Mouse (Mus musculus) 3134 (cell line): Measurements from ENCODE around the gene Atp13a5.

ENCODE experiments used
- DNase-seq: peaks from one replicate; pipeline ENCODE4 v3.0.0-alpha.2; 2011; ENCODE audit warnings: low spot score; ENCODE audit not compliant: insufficient read length; ENCODE audit errors: extremely low read depth

Gene Atp13a5

GRCm38 (mm10) chr16:29378458-29378857 lies at the start of gene Atp13a5:
Gene Atp13a5, minus strand, starts transcription at chr16:29378732.
- no peak for DNase-seq

- no peak for DNase-seq
Observed at GRCm38 (mm10) chr16:29414822-29415221, 36.3 kb upstream of the Atp13a5 start.

- DNase-seq = no peak
Observed at GRCm38 (mm10) chr16:29407319-29407718, 28.8 kb upstream of the Atp13a5 start.

- DNase-seq = no peak
Observed at GRCm38 (mm10) chr16:29399079-29399478, 20.5 kb upstream of the Atp13a5 start.

GRCm38 (mm10) chr16:29384781-29385180 lies 6.2 kb upstream of the Atp13a5 start:
- no peak for DNase-seq

GRCm38 (mm10) chr16:29374636-29375035 lies 3.9 kb downstream of the Atp13a5 start:
- no peak for DNase-seq

- no peak for DNase-seq
Observed at GRCm38 (mm10) chr16:29331351-29332044, 47.0 kb downstream of the Atp13a5 start.

- DNase-seq = no peak
Observed at GRCm38 (mm10) chr16:29330948-29331347, 47.6 kb downstream of the Atp13a5 start.

GRCm38 (mm10) chr16:29329213-29329612 lies 49.3 kb downstream of the Atp13a5 start:
- DNase-seq = no peak

- no peak for DNase-seq
Observed at GRCm38 (mm10) chr16:29327910-29328309, 50.6 kb downstream of the Atp13a5 start.

- DNase-seq = no peak
Observed at GRCm38 (mm10) chr16:29325233-29325919, 53.2 kb downstream of the Atp13a5 start.

- no peak for DNase-seq
Observed at GRCm38 (mm10) chr16:29320717-29321116, 57.8 kb downstream of the Atp13a5 start.

GRCm38 (mm10) chr16:29315391-29315790 lies 63.1 kb downstream of the Atp13a5 start:
- no peak for DNase-seq

GRCm38 (mm10) chr16:29314991-29315390 lies 63.5 kb downstream of the Atp13a5 start:
- no peak for DNase-seq

GRCm38 (mm10) chr16:29297555-29298021 lies 80.9 kb downstream of the Atp13a5 start:
- DNase-seq = no peak

GRCm38 (mm10) chr16:29280691-29281090 lies 97.8 kb downstream of the Atp13a5 start:
- DNase-seq = no peak

- no peak for DNase-seq
Observed at GRCm38 (mm10) chr16:29254325-29254724, 124.2 kb downstream of the Atp13a5 start.

GRCm38 (mm10) chr16:29235951-29236350 lies 142.6 kb downstream of the Atp13a5 start:
- DNase-seq = no peak

- no peak for DNase-seq
Observed at GRCm38 (mm10) chr16:29216395-29217295, 161.9 kb downstream of the Atp13a5 start.

GRCm38 (mm10) chr16:29209605-29210411 lies 168.7 kb downstream of the Atp13a5 start, which contains the start of gene Hrasls:
Gene Hrasls, plus strand, starts transcription at chr16:29209695.
- no peak for DNase-seq
